Mouse (Mus musculus) lung, adult 2 months (tissue): ENCODE results near the gene Cdk1.

ENCODE experiments used
- CTCF ChIP-seq: fragments of 200-500 bp; IDR thresholded peaks from 2 replicates; pipeline ENCODE4 v1.5.1; 2011; ENCODE audit warnings: mild to moderate bottlenecking, low read length, control low read depth; ENCODE audit not compliant: insufficient read depth
- POLR2A ChIP-seq: fragments of 200-500 bp; IDR thresholded peaks from 2 replicates; pipeline ENCODE4 v1.6.1; 2011; ENCODE audit warnings: low read depth, mild to moderate bottlenecking, control low read depth, low read length, borderline replicate concordance; ENCODE audit errors: extremely low read depth

GRCm38 (mm10) chr10:69299985-69300384 lies 52.8 kb downstream of the Cdk1 start:
- no peak for TF ChIP-seq CTCF
- no peak for TF ChIP-seq POLR2A
